Mouse (Mus musculus) liver (tissue): ENCODE data around the gene Fbxo36.

Experiments used
- DNase-seq: peaks from one replicate; pipeline ENCODE4 v3.0.0-alpha.2; 2020; ENCODE audit warnings: mixed read lengths

Gene Fbxo36

DNA sequence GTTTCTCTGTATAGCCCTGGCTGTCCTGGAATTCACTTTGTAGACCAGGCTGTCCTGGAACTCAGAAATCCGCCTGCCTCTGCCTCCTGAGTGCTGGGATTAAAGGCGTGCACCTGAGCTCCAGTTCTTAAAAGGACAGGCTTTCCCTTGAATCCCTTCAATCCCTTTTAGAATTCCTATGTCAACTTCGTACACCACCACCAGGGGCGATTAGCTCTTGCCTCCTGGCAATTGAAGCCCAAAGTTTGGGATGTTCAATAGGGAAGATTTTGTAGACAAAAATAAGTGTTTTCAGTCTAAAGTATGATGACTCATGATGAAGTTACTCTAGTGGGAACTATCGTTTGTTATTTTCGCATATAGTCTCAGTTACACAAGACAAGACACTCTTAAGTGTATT is 57.7 kb downstream of the Fbxo36 start:
- DNase-seq = no peak

GRCm38 (mm10) chr1:84899156-84899555 is 59.5 kb downstream of the Fbxo36 start:
- DNase-seq = no peak

- no peak for DNase-seq
These were observed 64.8 kb downstream of the Fbxo36 start for GRCm38 (mm10) chr1:84904467-84904866.

- DNase-seq = no peak
These were observed 70.7 kb downstream of the Fbxo36 start for GRCm38 (mm10) chr1:84910177-84910804.

GRCm38 (mm10) chr1:84912571-84912970 is 72.9 kb downstream of the Fbxo36 start:
- DNase-seq = no peak

- peak; percentile 9 for DNase-seq
These were observed 75.4 kb downstream of the Fbxo36 start for GRCm38 (mm10) chr1:84915010-84915409.

GRCm38 (mm10) chr1:84918865-84919264 is 79.2 kb downstream of the Fbxo36 start:
- DNase-seq = no peak

DNA sequence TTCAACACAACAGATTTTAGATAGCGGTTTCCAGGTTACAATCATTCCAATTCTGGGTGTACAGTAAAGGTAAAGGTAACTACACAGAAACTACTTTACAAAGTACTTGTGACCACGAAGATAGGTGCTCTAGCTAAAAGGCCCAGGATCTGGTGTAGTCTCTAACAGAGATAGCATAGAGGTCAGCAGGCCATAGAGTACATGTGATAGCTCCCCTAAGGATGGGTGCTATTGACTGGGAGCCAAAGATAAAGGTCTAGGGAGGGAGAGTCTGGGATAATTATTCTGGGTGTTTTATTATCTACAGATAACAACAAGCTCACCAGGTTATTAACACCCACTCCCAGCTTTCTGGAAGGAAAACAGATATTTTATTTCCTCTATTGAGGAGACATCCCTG is 83.8 kb downstream of the Fbxo36 start:
- DNase-seq = no peak

- DNase-seq = no peak
These were observed 84.5 kb downstream of the Fbxo36 start for GRCm38 (mm10) chr1:84924134-84924533.

GRCm38 (mm10) chr1:84925599-84925998 is 86.0 kb downstream of the Fbxo36 start:
- DNase-seq = no peak

DNA sequence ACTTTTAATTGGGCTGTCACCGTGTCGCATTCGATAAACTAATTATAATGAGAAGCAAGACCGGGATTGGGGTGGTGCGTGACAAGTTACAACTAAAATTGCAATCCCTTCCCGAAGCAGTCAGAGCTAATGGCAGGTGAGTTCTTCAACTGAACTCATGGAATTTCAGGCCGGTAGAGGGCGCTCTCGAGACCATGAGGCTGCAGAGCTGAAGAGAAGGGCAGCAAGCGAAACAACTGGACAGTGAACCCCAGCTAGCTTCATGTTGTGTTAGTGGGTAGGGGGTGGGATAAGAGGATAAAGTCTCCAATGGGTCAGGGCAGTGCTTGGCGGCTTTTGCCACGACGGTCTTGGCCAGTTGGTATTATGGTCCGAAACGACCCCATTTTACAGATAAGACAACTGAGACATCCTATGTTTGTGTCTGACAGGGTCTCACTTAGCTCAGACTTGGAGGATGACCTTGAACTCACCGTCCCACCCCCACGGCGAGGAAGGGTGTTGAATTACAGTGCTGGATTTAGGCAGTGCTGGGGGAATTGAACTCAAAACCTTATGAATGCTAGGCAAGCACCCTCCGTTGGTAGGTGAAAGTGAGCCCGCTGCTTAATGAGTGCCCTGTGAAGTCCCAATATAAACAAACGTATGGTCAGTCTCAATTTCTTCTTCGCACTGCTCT is 94.0 kb downstream of the Fbxo36 start:
- peak; percentile 71 for DNase-seq

DNA sequence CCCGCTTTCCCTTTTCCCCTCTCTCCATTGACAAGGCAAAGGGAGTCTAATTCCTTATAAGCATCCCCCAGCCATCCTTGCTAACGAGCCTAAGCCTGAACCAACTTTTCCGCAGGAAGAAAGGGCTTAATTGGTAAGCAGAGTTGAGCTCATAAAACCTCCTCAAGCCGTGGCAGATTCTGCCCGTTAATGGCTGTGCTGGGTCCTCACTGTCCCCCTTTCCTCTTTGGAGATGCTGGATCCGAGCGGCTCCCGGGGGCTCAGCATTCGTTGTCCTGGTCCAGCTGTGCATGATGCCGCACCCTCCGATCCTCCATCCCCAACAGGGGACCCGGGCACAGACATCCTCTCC is 94.5 kb downstream of the Fbxo36 start:
- no peak for DNase-seq

DNA sequence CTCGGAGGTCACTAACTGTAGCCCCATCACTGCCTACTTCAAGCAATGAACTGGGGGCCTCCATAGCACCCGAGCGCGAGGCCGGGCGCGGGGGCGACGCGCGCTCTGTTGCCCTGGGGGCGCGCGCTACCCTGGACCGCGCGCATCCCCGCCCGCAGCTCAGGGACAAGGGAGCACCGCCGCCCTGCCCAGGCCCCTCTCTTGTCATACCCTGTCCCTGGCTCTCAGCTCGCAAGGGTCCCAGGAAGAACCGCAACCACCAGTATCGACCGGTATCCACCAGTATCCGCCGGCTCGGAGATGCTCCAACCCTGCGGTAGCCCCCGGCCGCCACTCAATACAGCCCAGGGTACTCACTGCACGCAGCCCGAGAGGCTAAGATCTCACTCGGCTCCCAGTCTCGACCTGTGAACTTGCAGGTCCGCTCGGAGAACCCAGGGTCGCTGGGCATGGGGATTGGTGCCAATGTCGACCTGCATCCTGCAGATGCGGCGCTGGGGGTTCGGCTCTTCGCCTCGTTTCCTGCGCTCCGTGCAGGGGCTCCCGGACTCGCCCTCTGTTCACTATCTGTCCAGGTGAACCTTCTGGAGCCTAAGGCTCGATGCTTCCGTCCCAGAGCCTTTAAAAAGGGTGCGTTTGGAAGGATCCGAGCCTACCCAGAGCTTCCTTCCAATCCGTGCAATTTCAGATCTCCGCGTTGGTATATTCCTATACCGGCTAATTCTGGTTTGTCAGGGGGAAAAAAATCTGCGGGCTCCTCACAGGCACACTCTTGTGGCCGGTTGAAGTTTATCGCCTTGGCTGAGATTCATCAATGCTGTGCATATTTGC is 95.1 kb downstream of the Fbxo36 start, which contains the start of gene Slc16a14:
Gene Slc16a14 (minus strand): TSS at position 632 of the 831 bp plus-strand sequence.
- no peak for DNase-seq

DNA sequence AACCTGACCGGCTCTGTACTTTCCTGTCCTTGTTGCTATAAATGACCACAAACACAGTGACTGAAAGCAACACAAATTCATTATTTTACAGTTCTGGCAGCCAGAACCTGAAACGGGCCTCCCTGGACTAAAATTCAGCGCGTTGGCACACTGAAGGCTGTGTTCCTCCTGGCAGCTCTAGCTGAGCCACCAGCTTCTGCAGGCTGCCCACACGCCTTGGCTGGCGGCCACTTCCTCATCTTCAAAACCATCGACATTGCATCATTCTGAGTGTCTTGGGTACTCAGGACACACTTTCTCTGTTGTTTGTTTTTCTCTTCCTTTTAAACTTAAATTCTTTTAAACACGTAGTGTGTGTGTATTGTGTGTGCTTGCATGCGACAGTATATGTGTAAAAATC is 96.0 kb downstream of the Fbxo36 start:
- peak; percentile 19 for DNase-seq

- DNase-seq = no peak
These were observed 97.3 kb downstream of the Fbxo36 start for GRCm38 (mm10) chr1:84936716-84937510.

GRCm38 (mm10) chr1:84939466-84939865 is 99.8 kb downstream of the Fbxo36 start:
- DNase-seq = no peak

- no peak for DNase-seq
These were observed 100.7 kb downstream of the Fbxo36 start for GRCm38 (mm10) chr1:84940322-84940721.

- no peak for DNase-seq
These were observed 103.0 kb downstream of the Fbxo36 start for GRCm38 (mm10) chr1:84942666-84943065.

DNA sequence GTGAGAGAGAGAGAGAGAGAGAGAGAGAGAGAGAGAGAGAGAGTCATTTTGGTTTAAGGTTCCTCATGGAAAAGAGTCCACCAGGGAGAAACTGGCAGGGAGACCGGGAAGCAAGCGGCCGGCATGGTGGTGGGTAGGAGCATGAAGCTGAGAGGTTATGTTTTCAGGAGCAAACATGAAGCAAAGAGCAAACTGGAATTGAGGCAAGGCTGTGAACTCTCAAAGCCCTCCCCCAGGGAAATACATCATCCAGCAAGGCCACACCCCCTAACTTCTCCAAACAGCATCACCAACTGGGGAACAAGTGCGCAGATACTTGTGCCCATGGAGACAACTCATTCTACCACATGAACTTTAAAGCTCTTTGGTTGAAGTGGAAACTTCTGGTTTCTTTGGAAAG is 103.9 kb downstream of the Fbxo36 start:
- no peak for DNase-seq

DNA sequence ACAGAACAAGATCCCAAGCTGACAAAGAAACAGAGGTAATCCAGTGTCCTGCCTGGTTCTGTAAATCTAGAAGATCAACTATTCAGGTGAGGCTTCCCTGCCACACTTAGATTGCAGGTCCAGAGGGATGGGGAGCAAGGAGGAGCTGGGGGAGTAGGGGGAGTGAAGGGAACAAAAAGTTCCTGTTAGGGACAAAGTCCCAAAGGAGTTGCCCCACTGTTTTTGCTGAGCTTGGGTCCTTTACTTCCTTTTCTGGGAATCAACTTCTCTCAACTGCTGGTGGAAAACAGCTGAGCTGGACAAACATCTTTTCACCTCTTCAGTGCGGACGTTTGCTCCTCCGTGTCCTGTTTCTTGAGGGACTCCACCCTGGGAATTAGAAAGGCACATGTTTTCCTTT is 106.3 kb downstream of the Fbxo36 start:
- no peak for DNase-seq

DNA sequence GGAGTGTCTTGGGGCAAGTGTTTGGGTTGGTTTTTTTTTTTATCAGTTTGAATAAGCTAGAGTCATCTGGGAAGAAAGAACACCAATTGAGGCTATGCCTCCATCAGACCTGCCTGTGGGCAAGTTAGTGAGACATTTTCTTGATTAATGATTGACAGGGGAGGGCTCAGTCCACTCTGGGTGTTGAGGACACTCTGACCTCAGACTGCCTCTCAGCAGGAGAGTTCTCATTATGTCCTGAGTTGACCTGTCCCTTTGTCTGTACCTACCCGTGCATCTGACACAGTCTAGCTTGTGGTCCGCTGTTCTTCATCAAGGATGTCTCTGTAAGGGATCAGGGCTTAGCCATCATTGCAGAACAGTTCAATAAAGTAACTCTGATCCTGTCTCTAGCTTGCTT is 107.7 kb downstream of the Fbxo36 start:
- DNase-seq = no peak
